Mouse (Mus musculus): ENCODE data around the gene Fam219b.

Gene Fam219b

GRCm38 (mm10) chr9:57537044-57537727 is at the start of gene Fam219b:
Gene Fam219b, plus strand, starts transcription at chr9:57537528.
- peak; percentile 91 to 93 for DNase-seq

GRCm38 (mm10) chr9:57487807-57488206 is 49.5 kb upstream of the Fam219b start:
- no peak for DNase-seq

GRCm38 (mm10) chr9:57493532-57493931 is 43.8 kb upstream of the Fam219b start:
- DNase-seq = no peak

GRCm38 (mm10) chr9:57494970-57495369 is 42.4 kb upstream of the Fam219b start:
- DNase-seq = no peak

GRCm38 (mm10) chr9:57497236-57497635 is 40.1 kb upstream of the Fam219b start:
- no peak for DNase-seq

- no peak for DNase-seq
Observed at GRCm38 (mm10) chr9:57498536-57498935, 38.8 kb upstream of the Fam219b start.

GRCm38 (mm10) chr9:57501452-57501851 is 35.9 kb upstream of the Fam219b start:
- DNase-seq = no peak

GRCm38 (mm10) chr9:57501861-57502260 is 35.5 kb upstream of the Fam219b start:
- no peak for DNase-seq

- DNase-seq = no peak
Observed at GRCm38 (mm10) chr9:57502911-57503621, 34.3 kb upstream of the Fam219b start.

GRCm38 (mm10) chr9:57503622-57504380 is 33.5 kb upstream of the Fam219b start, which contains the start of gene Rpp25:
Gene Rpp25, plus strand, starts transcription at chr9:57504026.
- DNase-seq = peak in 1 of 2 experiments; percentile 30

GRCm38 (mm10) chr9:57504381-57504700 is 33.0 kb upstream of the Fam219b start:
- peak; percentile 44 to 55 for DNase-seq

- no peak for DNase-seq
Observed at GRCm38 (mm10) chr9:57504891-57505290, 32.4 kb upstream of the Fam219b start.

GRCm38 (mm10) chr9:57505700-57506099 is 31.6 kb upstream of the Fam219b start:
- DNase-seq = no peak

- DNase-seq = no peak
Observed at GRCm38 (mm10) chr9:57510577-57510976, 26.8 kb upstream of the Fam219b start.

- peak; percentile 69 to 71 for DNase-seq
Observed at GRCm38 (mm10) chr9:57517113-57517512, 20.2 kb upstream of the Fam219b start.

- no peak for DNase-seq
Observed at GRCm38 (mm10) chr9:57520375-57521055, 16.8 kb upstream of the Fam219b start.

- peak; percentile 90 to 99 for DNase-seq
Observed at GRCm38 (mm10) chr9:57521056-57521911, 16.0 kb upstream of the Fam219b start, which contains the start of gene Cox5a. Gene Cox5a, plus strand, starts transcription at chr9:57521274.

- no peak for DNase-seq
Observed at GRCm38 (mm10) chr9:57522114-57522860, 15.0 kb upstream of the Fam219b start.

GRCm38 (mm10) chr9:57522861-57523246 is 14.5 kb upstream of the Fam219b start:
- DNase-seq = no peak

GRCm38 (mm10) chr9:57523754-57524153 is 13.6 kb upstream of the Fam219b start:
- DNase-seq = no peak

GRCm38 (mm10) chr9:57524439-57524838 is 12.9 kb upstream of the Fam219b start:
- no peak for DNase-seq

Data from cerebellum, adult 18-20 months (tissue).